Mouse (Mus musculus) midbrain, embryonic 14.5 days (tissue): Measurements from ENCODE around the gene Slc23a2. TPM values are rescaled to one million over a fixed set of nuclear protein-coding genes. Genes with fewer than 3 reads are reported as not detected.

Source experiments
- ATAC-seq: fragments of 200-750 bp; cut with Nextera tagmentation; 2 replicates; pipeline ENCODE4 v1.8.0; 2017; ENCODE audit warnings: moderate number of reproducible peaks, moderate library complexity; ENCODE audit not compliant: low FRiP score, low TSS enrichment
- DNase-seq: peaks from one replicate; pipeline ENCODE4 v3.0.0-alpha.2; 2015
- H3K27ac ChIP-seq: fragments of 300-500 bp; sonication (generic); replicated peaks from 2 replicates; pipeline ENCODE4 v1.5.1; 2014; ENCODE audit warnings: mild to moderate bottlenecking, low read depth, low read length, moderate library complexity
- H3K27me3 ChIP-seq: fragments of 300-500 bp; sonication (generic); 2 replicates; pipeline ENCODE4 v1.6.1; 2014; ENCODE audit warnings: low read length, control low read depth, mixed read lengths; ENCODE audit not compliant: control insufficient read depth, insufficient read depth
- H3K36me3 ChIP-seq: fragments of 300-500 bp; sonication (generic); 2 replicates; pipeline ENCODE4 v1.6.1; 2014; ENCODE audit warnings: low read length, control low read depth; ENCODE audit not compliant: control insufficient read depth, insufficient read depth
- H3K4me1 ChIP-seq: fragments of 300-500 bp; sonication (generic); 2 replicates; pipeline ENCODE4 v1.6.1; 2014; ENCODE audit warnings: mild to moderate bottlenecking, antibody characterized with exemption, low read length, control low read depth; ENCODE audit not compliant: control insufficient read depth, insufficient read depth
- H3K4me2 ChIP-seq: fragments of 300-500 bp; sonication (generic); 2 replicates; pipeline ENCODE4 v1.6.1; 2014; ENCODE audit warnings: mild to moderate bottlenecking, low read length, moderate library complexity
- H3K4me3 ChIP-seq: fragments of 300-500 bp; sonication (generic); replicated peaks from 2 replicates; pipeline ENCODE4 v1.5.1; 2014; ENCODE audit warnings: low read depth, low read length
- H3K9ac ChIP-seq: fragments of 300-500 bp; sonication (generic); replicated peaks from 2 replicates; pipeline ENCODE4 v1.6.1; 2014; ENCODE audit warnings: mild to moderate bottlenecking, low read length, moderate library complexity
- H3K9me3 ChIP-seq: fragments of 300-500 bp; sonication (generic); 2 replicates; pipeline ENCODE4 v1.6.1; 2016; ENCODE audit warnings: low read length, control low read depth, mixed read lengths; ENCODE audit not compliant: control insufficient read depth
- WGBS: fragments of 180-500 bp; shearing (Covaris S2); extraction: QIAGEN DNeasy Blood & Tissue Kit; methylation state at CpG from one replicate; pipeline ENCODE4 v1.1.7; 2014; 5-methylcytosine and 5-hydroxymethylcytosine counted together
- polyA plus RNA-seq: library from polyadenylated mRNA; unstranded; fragments of >200 nt; fragmentation: Nextera tagmentation; extraction: Ambion mirVana; gene quantifications from 2 replicates; pipeline ENCODE4 v1.2.1, GENCODE M21; 2014

Slc23a2 gene
- polyA plus RNA-seq, 1 experiment from 2014 or later: 33.7 TPM

- WGBS: 82% methylated on average over 5 of the region's 5 CpGs
- Histone ChIP-seq H3K36me3 (peaks cover 4% of the 10 kb centered on the region; the same call in 1 of the 2 replicates), H3K4me1 (no peaks in the 10 kb centered on the region), H3K4me3 (no peak overlapping the region), H3K9ac (no peak overlapping the region), H3K27me3 (no peaks in the 10 kb centered on the region), H3K9me3 (no peaks in the 10 kb centered on the region), H3K27ac (no peak overlapping the region), H3K4me2 (no peak overlapping the region)
- DNase-seq (no peak), ATAC-seq (no peak)
These were observed 123.8 kb downstream of the Slc23a2 start for GRCm38 (mm10) chr2:132020991-132021541.

DNA sequence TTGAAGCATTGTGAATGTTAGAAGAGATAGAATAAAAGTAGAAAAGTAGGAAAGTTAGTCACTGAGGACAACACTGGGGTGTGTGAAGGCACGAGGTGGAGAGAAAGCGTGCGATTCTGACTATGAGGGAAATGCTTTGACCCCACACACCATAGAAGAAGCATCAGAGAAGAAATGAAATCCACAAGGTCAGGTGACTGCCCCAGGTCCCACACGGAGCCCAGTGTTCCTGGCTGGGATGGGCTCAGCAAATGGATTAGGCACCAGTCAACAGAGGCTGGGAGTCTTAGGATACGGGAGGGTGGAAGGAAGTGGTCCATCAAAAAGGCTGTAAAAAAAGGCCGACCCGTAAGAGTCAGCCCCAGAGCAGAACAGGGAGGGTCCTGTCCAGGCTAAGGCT is 124.5 kb downstream of the Slc23a2 start:
- H3K4me2 ChIP-seq: no peak overlapping the region
- H3K36me3 ChIP-seq: peaks cover 4% of the 10 kb centered on the region; the same call in 1 of the 2 replicates
- ATAC-seq (no peak), DNase-seq (no peak)
- no peaks in the 10 kb centered on the region for H3K27me3 ChIP-seq
- no peak overlapping the region for H3K27ac ChIP-seq
- no peak overlapping the region for H3K9ac ChIP-seq
- WGBS: 87% methylated on average over 7 of the region's 7 CpGs
- no peak overlapping the region for H3K4me3 ChIP-seq
- H3K4me1 ChIP-seq: no peaks in the 10 kb centered on the region
- H3K9me3 ChIP-seq: no peaks in the 10 kb centered on the region

DNA sequence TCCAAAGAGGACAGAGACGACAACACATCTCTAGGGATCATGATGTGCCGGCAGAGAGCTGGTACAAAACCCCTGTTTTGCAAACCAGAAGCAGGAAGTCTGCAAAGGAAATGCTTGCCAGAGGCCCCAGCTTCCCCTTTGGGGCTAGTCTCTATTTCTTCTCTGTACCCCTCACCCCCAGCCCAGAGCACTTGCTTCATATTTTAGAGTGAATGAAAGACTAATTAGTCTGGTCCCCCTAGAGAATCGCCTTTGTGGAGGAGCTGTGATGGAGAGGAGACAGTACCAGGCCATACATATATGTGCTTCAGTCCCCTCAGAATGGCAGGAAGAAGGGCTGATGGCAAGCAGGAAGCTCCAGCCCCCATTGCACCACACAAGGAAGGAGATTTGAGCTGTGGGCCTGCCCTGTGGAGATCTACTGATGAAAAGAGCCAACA is 125.5 kb downstream of the Slc23a2 start:
- DNase-seq (no peak), ATAC-seq (no peak)
- Histone ChIP-seq H3K9me3 (no peaks in the 10 kb centered on the region), H3K4me1 (no peaks in the 10 kb centered on the region), H3K4me3 (no peak overlapping the region), H3K4me2 (no peak overlapping the region), H3K27ac (peak overlapping the region; percentile 37; the same call in 1 of the 2 replicates), H3K36me3 (peaks cover 4% of the 10 kb centered on the region; the same call in 1 of the 2 replicates), H3K9ac (no peak overlapping the region), H3K27me3 (no peaks in the 10 kb centered on the region)
- WGBS: 82% methylated on average over 3 of the region's 3 CpGs

DNA sequence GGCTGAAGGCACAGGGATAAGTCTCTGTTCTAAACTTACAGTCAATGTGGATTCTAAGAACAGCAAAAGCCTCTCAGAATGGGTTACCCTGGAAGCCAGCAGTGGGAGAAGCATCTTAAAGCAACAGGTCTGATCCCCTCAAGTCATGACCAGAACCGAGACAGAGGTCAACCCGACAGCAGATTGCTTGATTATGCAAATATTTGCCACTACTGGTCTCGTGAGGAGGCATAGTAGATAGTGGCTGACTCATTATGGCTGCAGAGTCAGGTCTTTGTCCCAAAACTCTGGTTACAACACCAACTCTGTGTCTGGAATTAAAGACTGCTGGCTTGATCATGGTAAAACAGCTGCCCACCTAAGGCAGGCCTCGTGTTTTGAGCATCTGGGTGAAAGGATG is 126.8 kb downstream of the Slc23a2 start:
- Histone ChIP-seq H3K9ac (no peak overlapping the region), H3K4me1 (no peaks in the 10 kb centered on the region), H3K9me3 (no peaks in the 10 kb centered on the region), H3K36me3 (peaks cover 4% of the 10 kb centered on the region; the same call in 1 of the 2 replicates), H3K27ac (no peak overlapping the region), H3K4me3 (no peak overlapping the region), H3K4me2 (no peak overlapping the region), H3K27me3 (no peaks in the 10 kb centered on the region)
- DNase-seq (no peak), ATAC-seq (no peak)
- WGBS: 67% methylated on average over 4 of the region's 4 CpGs

- H3K27me3 ChIP-seq: no peaks in the 10 kb centered on the region
- H3K27ac ChIP-seq: no peak overlapping the region
- no peak overlapping the region for H3K4me2 ChIP-seq
- no peak overlapping the region for H3K9ac ChIP-seq
- peaks cover 4% of the 10 kb centered on the region; the same call in 1 of the 2 replicates for H3K36me3 ChIP-seq
- ATAC-seq (no peak), DNase-seq (no peak)
- no peak overlapping the region for H3K4me3 ChIP-seq
- H3K9me3 ChIP-seq: no peaks in the 10 kb centered on the region
- 70% methylated on average over 7 of the region's 7 CpGs for WGBS
- H3K4me1 ChIP-seq: no peaks in the 10 kb centered on the region
These were observed 127.3 kb downstream of the Slc23a2 start for GRCm38 (mm10) chr2:132017611-132018010.

DNA sequence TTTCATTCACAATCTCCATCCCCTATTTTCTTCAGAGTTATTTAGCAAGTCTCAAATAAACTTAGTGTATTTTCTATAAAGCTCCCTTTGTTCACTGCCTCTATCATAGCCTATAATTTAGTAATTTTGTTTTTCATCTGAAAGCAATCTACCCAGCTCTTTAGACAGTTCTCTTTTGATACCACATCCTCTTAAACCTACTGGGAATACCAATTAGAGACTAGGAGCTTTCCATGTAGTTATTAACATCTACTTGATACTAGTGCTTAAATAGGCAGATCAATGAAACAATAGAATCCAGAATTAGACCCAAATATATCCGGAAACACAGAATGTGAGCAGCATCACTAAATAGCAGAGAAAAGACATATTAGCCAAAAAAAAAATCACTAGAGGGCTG is 128.9 kb downstream of the Slc23a2 start:
- DNase-seq: no peak
- Histone ChIP-seq H3K9ac (no peak overlapping the region), H3K4me1 (no peaks in the 10 kb centered on the region), H3K9me3 (no peaks in the 10 kb centered on the region), H3K4me3 (no peak overlapping the region), H3K27me3 (no peaks in the 10 kb centered on the region), H3K27ac (no peak overlapping the region), H3K36me3 (peaks cover 18% of the 10 kb centered on the region), H3K4me2 (no peak overlapping the region)
- no peak for ATAC-seq
- WGBS: 62% methylated on average over 1 of the region's 1 CpGs

DNA sequence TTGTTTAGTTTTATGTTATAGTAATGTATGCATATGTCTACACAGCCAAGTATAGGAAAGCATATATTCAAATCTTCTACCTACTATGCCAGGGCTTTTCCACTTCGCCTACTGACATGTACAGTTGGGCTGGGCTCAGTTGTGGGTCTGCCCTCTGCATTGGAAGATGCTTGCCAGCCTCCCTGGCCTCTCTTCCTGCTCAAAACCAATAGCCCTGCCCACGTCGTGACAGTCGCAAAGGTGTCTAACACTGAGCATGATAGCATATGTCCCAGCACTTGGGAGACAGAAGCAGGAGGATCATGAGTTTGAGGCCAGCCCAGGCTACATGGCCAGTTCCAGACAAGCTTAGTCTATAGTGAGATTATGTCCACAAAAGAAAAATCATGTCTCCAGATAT is 131.8 kb downstream of the Slc23a2 start:
- Histone ChIP-seq H3K4me2 (no peak overlapping the region), H3K27me3 (no peaks in the 10 kb centered on the region), H3K9ac (no peak overlapping the region), H3K4me1 (no peaks in the 10 kb centered on the region), H3K36me3 (peaks cover 44% of the 10 kb centered on the region), H3K27ac (no peak overlapping the region), H3K4me3 (no peak overlapping the region), H3K9me3 (no peaks in the 10 kb centered on the region)
- WGBS: 95% methylated on average over 4 of the region's 4 CpGs
- no peak for DNase-seq
- ATAC-seq: no peak

DNA sequence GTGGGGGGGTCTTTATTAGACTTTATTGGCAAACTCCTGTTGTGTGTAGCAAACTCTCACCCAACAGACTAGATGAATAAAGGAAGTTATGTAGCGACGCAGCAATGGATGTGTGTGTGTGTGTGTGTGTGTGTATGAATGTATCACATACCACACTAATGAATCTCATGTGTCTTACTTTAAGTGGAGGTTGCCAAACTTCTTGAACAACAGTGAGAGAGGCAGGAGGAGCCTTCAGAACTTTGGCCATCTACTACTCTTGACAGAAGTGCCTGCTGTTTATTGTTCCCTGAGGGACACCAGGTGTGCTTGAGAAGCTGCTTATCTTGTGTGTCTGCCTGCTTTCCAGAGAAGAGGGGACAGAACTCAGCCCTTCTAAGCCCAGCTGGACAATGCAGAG is 134.1 kb downstream of the Slc23a2 start:
- H3K4me1 ChIP-seq: no peaks in the 10 kb centered on the region
- H3K36me3 ChIP-seq: peaks cover 59% of the 10 kb centered on the region
- no peak overlapping the region for H3K27ac ChIP-seq
- no peak overlapping the region for H3K4me2 ChIP-seq
- no peak for DNase-seq
- H3K9me3 ChIP-seq: no peaks in the 10 kb centered on the region
- ATAC-seq: no peak
- 96% methylated on average over 2 of the region's 2 CpGs for WGBS
- no peaks in the 10 kb centered on the region for H3K27me3 ChIP-seq
- no peak overlapping the region for H3K4me3 ChIP-seq
- no peak overlapping the region for H3K9ac ChIP-seq

DNA sequence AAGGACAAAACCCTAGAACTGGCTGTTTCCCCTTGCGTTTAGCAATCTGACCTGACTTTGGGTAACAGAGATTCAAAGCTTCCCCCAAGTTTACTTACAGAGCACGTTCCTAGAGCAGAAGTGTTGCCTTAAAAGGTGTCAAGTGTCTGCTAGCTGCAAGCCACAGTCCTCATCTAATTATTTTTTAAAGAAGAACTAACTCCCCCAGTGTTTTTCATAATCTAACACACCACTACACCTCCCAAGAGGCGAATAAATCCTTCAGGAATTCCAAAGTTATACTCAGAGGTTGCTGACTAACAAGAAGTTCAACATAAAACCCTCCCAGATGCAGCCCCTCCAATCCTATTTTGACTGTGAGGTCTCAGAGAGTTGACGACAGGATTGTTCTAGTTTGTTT is 136.7 kb downstream of the Slc23a2 start:
- H3K36me3 ChIP-seq: peaks cover 83% of the 10 kb centered on the region
- WGBS: 84% methylated on average over 4 of the region's 4 CpGs
- no peak for ATAC-seq

More for the DNA sequence above, 136.7 kb downstream of the Slc23a2 start:
- no peak for DNase-seq
- Histone ChIP-seq H3K9me3 (no peaks in the 10 kb centered on the region), H3K27ac (no peak overlapping the region), H3K27me3 (no peaks in the 10 kb centered on the region), H3K4me1 (no peaks in the 10 kb centered on the region), H3K9ac (no peak overlapping the region), H3K4me2 (no peak overlapping the region), H3K4me3 (no peak overlapping the region)
